ENCODE assay signal across 8 mouse cellular contexts in the genomic region with DNA sequence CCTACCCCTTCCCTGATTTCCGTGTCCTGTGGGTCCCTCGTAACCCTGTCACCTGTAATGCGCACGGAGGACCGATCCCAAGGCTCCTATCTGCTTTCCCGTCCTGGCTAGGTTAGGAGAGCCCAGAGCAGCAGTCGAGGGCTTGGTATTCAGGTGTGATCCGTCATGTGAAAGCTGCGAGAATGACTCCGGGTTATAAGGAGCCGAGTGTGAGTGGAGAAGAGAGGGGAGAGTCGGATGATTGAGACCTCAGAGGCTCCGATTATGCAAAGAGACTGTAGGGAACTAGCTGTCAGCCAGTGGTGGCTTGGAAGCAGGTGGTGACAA. TPM values are rescaled to one million over a fixed set of nuclear protein-coding genes. Genes with fewer than 3 reads are reported as not detected.
DNase-seq lines count a peak whose midpoint lies in the region; ATAC-seq lines count a peak whose summit lies in the region.

No protein-coding gene starts in this region.

- H3K4me2 ChIP-seq in neural tube, embryonic 11.5 days (ENCODE audit: low read depth), result peak overlapping the region; percentile 58
- peak overlapping the region; percentile 67 for H3K4me2 ChIP-seq in limb, embryonic 15.5 days
- H3K4me2 ChIP-seq in stomach, embryonic 15.5 days, result peak overlapping the region; percentile 82

- no peak for DNase-seq in neural tube, embryonic 11.5 days (ENCODE audit: low spot score)
- no peak for DNase-seq in neural tube, embryonic 10.5 days (ENCODE audit: extremely low spot score, low spot score)
- DNase-seq in natural killer cell, adult 2 months (ENCODE audit: low spot score in 2 of 2), result no peak
- no peak for DNase-seq in right cerebral cortex, adult 2 months (ENCODE audit: low spot score in 2 of 2)

- WGBS in neural tube, embryonic 11.5 days, result under 1% methylated on average over 13 of the region's 13 CpGs
- WGBS in limb, embryonic 15.5 days, result under 1% methylated on average over 13 of the region's 13 CpGs
- WGBS in stomach, embryonic 15.5 days, result under 1% methylated on average over 13 of the region's 13 CpGs

- no peaks in the 10 kb centered on the region for H3K27me3 ChIP-seq in neural tube, embryonic 11.5 days (ENCODE audit: control insufficient read depth, insufficient read depth, low read length)
- H3K27me3 ChIP-seq in limb, embryonic 15.5 days, result no peaks in the 10 kb centered on the region
- no peaks in the 10 kb centered on the region for H3K27me3 ChIP-seq in stomach, embryonic 15.5 days (replicated peaks)

- peak overlapping the region; percentile 75 for H3K9ac ChIP-seq in neural tube, embryonic 11.5 days (ENCODE audit: low read length)
- peak overlapping the region; percentile 85 for H3K9ac ChIP-seq in limb, embryonic 15.5 days
- H3K9ac ChIP-seq in stomach, embryonic 15.5 days, result peak overlapping the region; percentile 92

- peak overlapping the region; percentile 73 for H3K4me3 ChIP-seq in neural tube, embryonic 11.5 days (ENCODE audit: low read depth, low read length)
- peak overlapping the region; percentile 89 for H3K4me3 ChIP-seq in limb, embryonic 15.5 days
- H3K4me3 ChIP-seq in stomach, embryonic 15.5 days (replicated peaks), result peak overlapping the region; percentile 97

- peak overlapping the region; percentile 34; the same call in 1 of the 2 replicates for H3K27ac ChIP-seq in neural tube, embryonic 11.5 days (ENCODE audit: low read depth, low read length)
- peak overlapping the region; percentile 81 for H3K27ac ChIP-seq in limb, embryonic 15.5 days
- peak overlapping the region; percentile 78 for H3K27ac ChIP-seq in stomach, embryonic 15.5 days

- H3K4me1 ChIP-seq in neural tube, embryonic 11.5 days (ENCODE audit: control insufficient read depth, insufficient read depth, low read length), result peaks cover 5% of the 10 kb centered on the region; the same call in 1 of the 2 replicates
- peaks cover 6% of the 10 kb centered on the region; the same call in 1 of the 2 replicates for H3K4me1 ChIP-seq in limb, embryonic 15.5 days
- peaks cover 6% of the 10 kb centered on the region; the same call in 1 of the 2 replicates for H3K4me1 ChIP-seq in stomach, embryonic 15.5 days

- H3K36me3 ChIP-seq in neural tube, embryonic 11.5 days (ENCODE audit: control insufficient read depth, insufficient read depth, low read length), result no peaks in the 10 kb centered on the region
- peaks cover 14% of the 10 kb centered on the region; the same call in 1 of the 2 replicates for H3K36me3 ChIP-seq in limb, embryonic 15.5 days
- peaks cover 7% of the 10 kb centered on the region; the same call in 1 of the 2 replicates for H3K36me3 ChIP-seq in stomach, embryonic 15.5 days

- no peak; the same call in 1 of the 2 replicates for ATAC-seq in neural tube, embryonic 11.5 days (ENCODE audit: insufficient read depth, low FRiP score, low TSS enrichment)
- ATAC-seq in erythroid progenitor cell, adult 5-6 weeks (replicated peaks; ENCODE audit: low FRiP score, poor library complexity, severe bottlenecking), result peak; percentile 53
- ATAC-seq in limb, embryonic 15.5 days (ENCODE audit: insufficient number of reproducible peaks, low FRiP score, low TSS enrichment, low read depth), result no peak
- ATAC-seq in stomach, embryonic 15.5 days (ENCODE audit: insufficient read depth, low FRiP score, low read depth), result peak; percentile 41; the same call in 1 of the 2 replicates
- ATAC-seq in frontal cortex, adult (ENCODE audit: low TSS enrichment), result no peak

- no peaks in the 10 kb centered on the region for H3K9me3 ChIP-seq in neural tube, embryonic 11.5 days (ENCODE audit: control insufficient read depth, low read length)
- H3K9me3 ChIP-seq in limb, embryonic 15.5 days, result no peaks in the 10 kb centered on the region
- no peaks in the 10 kb centered on the region for H3K9me3 ChIP-seq in stomach, embryonic 15.5 days

RNA-seq across cellular contexts. Expression of a gene that starts 0.3 kb away (rescaled TPM):
- 193 and 213 TPM in 2 replicates for polyA plus RNA-seq in neural tube, embryonic 11.5 days (2014; fragmentation: Nextera tagmentation; extraction: Ambion mirVana)
- 35.3 and 54.1 TPM in 2 replicates for total RNA-seq in erythroid progenitor cell, adult 5-6 weeks (2015; ENCODE audit: low replicate concordance)
- 16.1 and 25.7 TPM in 2 replicates for total RNA-seq in erythroid progenitor cell, adult 5-6 weeks (2017; ENCODE audit: low replicate concordance)
- 213 and 240 TPM in 2 replicates for polyA plus RNA-seq in limb, embryonic 15.5 days (2015; fragmentation: Nextera tagmentation; extraction: Ambion mirVana)
- polyA plus RNA-seq in stomach, embryonic 15.5 days (2015; fragmentation: Nextera tagmentation; extraction: Ambion mirVana), result 296 and 299 TPM in 2 replicates

RNA-seq across cellular contexts. Expression of a gene that starts 17.4 kb away (rescaled TPM):
- 295 and 310 TPM in 2 replicates for polyA plus RNA-seq in neural tube, embryonic 11.5 days (2014; fragmentation: Nextera tagmentation; extraction: Ambion mirVana)
- total RNA-seq in erythroid progenitor cell, adult 5-6 weeks (2015; ENCODE audit: low replicate concordance), result 54.8 and 74.6 TPM in 2 replicates
- total RNA-seq in erythroid progenitor cell, adult 5-6 weeks (2017; ENCODE audit: low replicate concordance), result 20.9 and 60.2 TPM in 2 replicates
- polyA plus RNA-seq in limb, embryonic 15.5 days (2015; fragmentation: Nextera tagmentation; extraction: Ambion mirVana), result 182 TPM in 2 replicates
- 196 and 234 TPM in 2 replicates for polyA plus RNA-seq in stomach, embryonic 15.5 days (2015; fragmentation: Nextera tagmentation; extraction: Ambion mirVana)

RNA-seq across cellular contexts. Expression of a gene that starts 41.9 kb away (rescaled TPM):
- polyA plus RNA-seq in neural tube, embryonic 11.5 days (2014; fragmentation: Nextera tagmentation; extraction: Ambion mirVana), result 0.04 and 0.08 TPM in 2 replicates
- total RNA-seq in erythroid progenitor cell, adult 5-6 weeks (2015; ENCODE audit: low replicate concordance), result not detected in 2 replicates
- not detected in 2 replicates for total RNA-seq in erythroid progenitor cell, adult 5-6 weeks (2017; ENCODE audit: low replicate concordance)
- polyA plus RNA-seq in limb, embryonic 15.5 days (2015; fragmentation: Nextera tagmentation; extraction: Ambion mirVana), result 7.5 and 10.1 TPM in 2 replicates
- polyA plus RNA-seq in stomach, embryonic 15.5 days (2015; fragmentation: Nextera tagmentation; extraction: Ambion mirVana), result 11.3 and 11.6 TPM in 2 replicates

Comparison
In these comparisons a context has a peak if more than half of its experiments do, and no peak if none do; other contexts are left out.
1. ATAC-seq: peak in erythroid progenitor cell, adult 5-6 weeks (single experiment) and stomach, embryonic 15.5 days (single experiment); none in neural tube, embryonic 11.5 days (single experiment), limb, embryonic 15.5 days (single experiment) and frontal cortex, adult (single experiment).
2. Peak in every context shown above with its lines, with median percentiles within 50 percentile points of each other: H3K27ac ChIP-seq, H3K4me2 ChIP-seq, H3K4me3 ChIP-seq and H3K9ac ChIP-seq.